Mouse (Mus musculus): ENCODE measurements around the gene Kmt2a. TPM values are rescaled to one million over a fixed set of nuclear protein-coding genes. Genes with fewer than 3 reads are reported as not detected.
"Not testable (repeated sequence)": the region's sequence is repeated elsewhere in the genome, so short reads cannot be mapped to it uniquely, and the experiment has no call there.

The Kmt2a gene
- total RNA-seq, 2 experiments from 2014 or later = 12.5 to 12.8 TPM

- DNase-seq = no peak
- intact Hi-C loops (cut with DNase I) = no loop called here
These were observed 109.7 kb downstream of the Kmt2a start for GRCm38 (mm10) chr9:44771376-44771775.

- intact Hi-C loops (cut with DNase I); DNase-seq: not testable (repeated sequence)
These were observed 113.1 kb downstream of the Kmt2a start for GRCm38 (mm10) chr9:44768029-44768394.

- intact Hi-C loops (cut with DNase I) = no loop called here
These were observed 113.7 kb downstream of the Kmt2a start, which contains the start of the genes Arcn1 and Ift46 for GRCm38 (mm10) chr9:44767101-44768028. Arcn1 (minus strand) TSS chr9:44767845. Ift46 (plus strand) TSS chr9:44767908.

GRCm38 (mm10) chr9:44760873-44761272 lies 120.2 kb downstream of the Kmt2a start:
- DNase-seq = no peak
- intact Hi-C loops (cut with DNase I) = no loop called here

More at GRCm38 (mm10) chr9:44767101-44768028, 113.7 kb downstream of the Kmt2a start, which contains the start of the genes Arcn1 and Ift46:
- peak; percentile 75 to 85 for DNase-seq

Other genes with a start within 250 kb of the Kmt2a start
- gene Treh, start 208.1 kb downstream of the Kmt2a start, total RNA-seq (2021) = not detected
- gene Phldb1, start 146.1 kb downstream of the Kmt2a start, total RNA-seq (2021) = 10 to 100 TPM; 33.5 to 33.9 TPM
- gene Arcn1, start 113.5 kb downstream of the Kmt2a start, total RNA-seq (2021) = 10 to 100 TPM; 62.6 to 73.4 TPM
- 10 to 100 TPM; 21.4 to 28.2 TPM for gene Ift46, start 113.4 kb downstream of the Kmt2a start, total RNA-seq (2021)
- gene Tmem25, start 82.0 kb downstream of the Kmt2a start, total RNA-seq (2021) = 1 to 10 TPM; 6.1 to 6.2 TPM
- not detected for gene Ttc36, start 78.2 kb downstream of the Kmt2a start, total RNA-seq (2021)
- gene Atp5l, start 39.4 kb upstream of the Kmt2a start, total RNA-seq (2021) = 100 to 1,000 TPM; 659 to 699 TPM
- 10 to 100 TPM; 28.9 to 39.4 TPM for gene Ube4a, start 84.3 kb upstream of the Kmt2a start, total RNA-seq (2021)
- gene Cd3g, start 99.1 kb upstream of the Kmt2a start, total RNA-seq (2021) = 1 to 10 TPM in 1 of 2 experiments, not detected in 1; 1.7 TPM
- gene Cd3d, start 100.5 kb upstream of the Kmt2a start, total RNA-seq (2021) = 1 to 10 TPM in 1 of 2 experiments, not detected in 1; 1.3 TPM
- gene Cd3e, start 128.3 kb upstream of the Kmt2a start, total RNA-seq (2021) = 1 to 10 TPM in 1 of 2 experiments, not detected in 1; 2.5 TPM
- under 1 TPM; 0.30 to 0.33 TPM for gene Mpzl2, start 158.5 kb upstream of the Kmt2a start, total RNA-seq (2021)
- 1 to 10 TPM in 1 of 2 experiments, under 1 TPM in 1; 0.97 to 1.4 TPM for gene Mpzl3, start 173.9 kb upstream of the Kmt2a start, total RNA-seq (2021)
- under 1 TPM; 0.13 to 0.44 TPM for gene Jaml, start 197.9 kb upstream of the Kmt2a start, total RNA-seq (2021)
- 1 to 10 TPM; 1.7 to 2.5 TPM for gene Scn2b, start 236.5 kb upstream of the Kmt2a start, total RNA-seq (2021)